Mouse (Mus musculus): ENCODE measurements around the gene Crybb3.
"Not testable (repeated sequence)": the region's sequence is repeated elsewhere in the genome, so short reads cannot be mapped to it uniquely, and the experiment has no call there.

Gene Crybb3

DNA sequence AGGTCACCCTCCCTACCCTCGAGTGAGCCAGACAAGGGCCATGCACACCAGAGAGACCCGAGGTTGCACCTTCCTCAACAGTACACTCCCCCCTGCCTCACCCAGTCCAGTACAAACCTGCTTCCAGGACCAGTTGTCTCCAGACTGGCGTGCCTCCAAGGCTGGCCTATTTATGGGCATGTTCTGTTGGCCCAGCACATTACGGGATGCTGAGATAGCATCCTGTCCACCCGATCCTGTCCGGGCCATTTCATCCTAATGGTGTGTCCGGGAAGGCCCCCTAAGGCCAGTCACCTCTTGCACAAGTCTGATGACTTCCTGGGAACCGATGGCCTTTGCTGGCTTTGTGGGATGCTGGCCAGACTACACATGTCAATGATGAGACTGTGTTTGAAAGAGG is at the start of gene Crybb3:
Crybb3 (minus strand) TSS at position 146 of the 400 bp plus-strand sequence.
- DNase-seq (ENCODE audit: low read depth), result no peak

DNA sequence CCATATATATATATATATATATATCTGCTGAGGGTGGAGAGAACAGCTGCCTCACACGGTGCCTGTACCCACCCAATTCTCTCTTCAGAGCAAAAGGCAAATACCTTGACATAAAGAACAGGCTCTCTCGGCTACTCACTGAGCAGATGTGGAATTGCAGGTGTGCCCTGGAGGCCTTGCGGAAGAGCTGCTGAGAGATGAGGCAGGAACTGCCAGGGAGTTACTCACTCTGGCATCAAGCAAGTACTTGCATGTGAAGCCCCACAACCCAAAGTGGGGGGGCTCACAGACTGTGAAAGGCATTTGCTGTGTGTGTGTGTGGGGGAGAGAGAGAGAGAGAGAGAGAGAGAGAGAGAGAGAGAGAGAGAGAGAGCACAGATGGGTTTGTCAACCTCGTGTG is 47.0 kb upstream of the Crybb3 start:
- no peak for DNase-seq (ENCODE audit: low read depth)

DNA sequence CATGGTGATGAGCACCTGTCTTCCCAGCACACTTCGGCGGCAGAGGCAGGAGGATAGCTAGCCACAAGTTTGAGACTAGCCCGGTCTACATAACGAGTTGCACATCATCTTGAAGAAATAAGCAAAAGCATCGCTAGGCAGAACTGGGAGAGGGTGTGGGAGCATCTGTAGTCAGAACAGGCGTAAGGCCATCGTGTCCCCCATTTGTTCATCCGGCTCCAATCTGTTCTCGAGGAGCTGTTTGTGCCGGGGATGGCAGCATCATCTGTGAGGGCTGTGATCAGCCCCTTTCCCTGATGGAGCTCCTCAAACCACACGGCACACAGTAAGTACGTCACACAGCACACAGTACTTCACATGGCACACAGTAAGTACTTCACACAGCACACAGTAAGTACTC is 45.1 kb upstream of the Crybb3 start:
- no peak for DNase-seq (ENCODE audit: low read depth)

DNA sequence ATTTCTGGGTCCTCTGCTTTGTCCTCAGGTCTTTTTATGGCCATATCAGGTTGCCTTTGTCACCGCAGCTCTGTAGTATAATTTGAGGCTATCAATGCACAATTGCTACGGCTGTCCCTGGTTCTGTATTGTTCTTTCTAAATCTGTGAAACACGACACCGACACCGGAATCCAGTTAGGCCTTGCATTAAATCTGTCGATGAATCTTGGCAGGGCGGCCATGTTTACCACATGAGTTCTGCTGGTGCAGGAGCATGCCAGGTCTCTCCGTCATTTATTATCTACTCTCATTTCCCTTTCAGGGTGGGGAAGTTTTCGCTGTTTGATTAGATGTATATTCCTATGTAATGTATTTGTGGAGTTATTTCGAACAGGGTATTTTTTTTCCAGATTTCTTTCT is 42.3 kb upstream of the Crybb3 start:
- DNase-seq (ENCODE audit: low read depth), result no peak

DNA sequence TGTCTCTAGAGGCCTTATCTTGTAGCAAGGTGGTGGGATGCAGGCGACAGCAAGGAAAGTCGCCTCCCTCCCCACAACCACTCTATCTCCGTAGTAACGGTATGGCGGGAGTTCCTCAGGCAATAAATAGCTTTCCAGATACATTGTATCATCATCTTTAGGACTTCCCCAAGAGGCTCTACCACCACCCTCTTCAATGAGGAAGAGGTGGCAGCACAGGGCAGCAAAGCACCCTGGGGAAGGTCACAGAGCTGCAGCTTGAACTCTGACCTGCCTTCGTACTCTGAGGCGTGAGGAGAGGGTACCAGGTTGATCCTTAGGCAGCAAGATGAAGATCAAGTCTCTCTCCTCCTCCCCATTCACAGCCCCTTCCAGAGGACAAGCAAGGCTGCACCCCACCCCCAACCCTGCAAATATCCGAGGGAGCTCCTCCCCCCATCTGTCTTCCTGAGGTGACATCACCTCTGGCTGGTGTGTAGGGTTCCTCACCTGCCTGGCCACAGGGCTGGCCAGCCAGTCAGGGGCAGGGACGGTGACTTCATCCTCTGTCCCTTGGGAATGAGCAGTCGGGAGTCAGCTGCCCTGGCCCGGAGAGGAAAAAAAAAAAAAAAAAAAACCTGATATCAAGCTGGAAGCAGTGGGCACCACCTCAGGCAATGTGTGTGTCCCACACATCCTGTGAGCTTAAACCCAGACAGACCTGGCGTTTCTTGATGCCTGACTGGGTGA is 41.1 kb upstream of the Crybb3 start:
- DNase-seq (ENCODE audit: low read depth), result no peak

DNA sequence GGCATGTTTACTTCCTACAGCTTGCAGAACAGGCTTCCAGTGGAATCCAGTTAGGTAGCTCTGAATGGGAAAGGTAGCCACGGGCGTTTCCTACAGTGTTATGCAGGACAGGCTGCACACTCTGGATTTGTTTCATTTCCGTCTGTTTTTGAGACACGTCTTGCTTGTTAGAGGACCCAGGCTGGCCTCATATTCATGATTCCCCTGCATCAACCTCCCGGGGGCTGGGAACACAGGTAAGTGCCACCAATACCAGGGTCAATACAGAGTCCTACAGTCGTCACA is 40.1 kb upstream of the Crybb3 start:
- no peak for DNase-seq (ENCODE audit: low read depth)

DNA sequence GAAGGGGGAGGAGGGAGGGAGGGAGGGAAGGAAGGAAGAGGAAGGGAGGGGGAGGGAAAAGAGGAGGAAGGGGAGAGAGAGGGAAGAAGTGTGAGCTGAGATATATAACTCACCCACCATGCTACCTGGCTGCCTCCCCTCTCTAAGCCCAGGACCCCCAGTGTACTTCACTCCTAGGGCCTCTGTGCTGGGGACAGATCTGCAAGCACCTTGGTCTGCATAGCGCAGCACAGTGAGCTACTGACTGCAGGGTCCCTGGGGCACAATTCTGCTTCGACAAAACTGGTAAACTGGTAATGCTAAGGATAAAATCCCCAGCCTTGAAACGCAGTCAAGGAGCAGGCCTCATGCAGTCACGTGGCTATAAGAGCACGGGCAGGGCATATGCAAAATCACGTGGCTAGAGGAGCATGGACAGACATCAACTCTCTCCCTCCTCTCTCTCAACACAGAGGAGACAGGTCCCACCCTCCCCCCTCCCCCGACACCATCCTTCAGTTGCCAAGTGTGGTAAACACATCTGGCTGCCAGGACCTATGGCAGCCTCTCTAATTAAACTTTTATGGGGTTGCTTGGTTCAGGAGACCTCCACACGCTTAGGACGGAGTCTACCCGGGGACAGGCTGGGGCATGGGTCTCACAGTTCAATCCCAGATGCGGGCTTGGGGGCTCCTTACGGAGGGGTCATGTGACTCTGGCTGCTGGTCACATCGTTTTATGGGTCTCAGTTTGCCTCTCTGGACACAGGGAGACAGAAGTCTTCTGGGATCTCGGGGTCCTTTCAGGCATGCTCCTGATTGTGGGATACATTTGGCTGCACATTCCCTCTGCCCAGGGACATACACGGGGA is 39.6 kb upstream of the Crybb3 start:
- no peak for DNase-seq (ENCODE audit: low read depth)

DNA sequence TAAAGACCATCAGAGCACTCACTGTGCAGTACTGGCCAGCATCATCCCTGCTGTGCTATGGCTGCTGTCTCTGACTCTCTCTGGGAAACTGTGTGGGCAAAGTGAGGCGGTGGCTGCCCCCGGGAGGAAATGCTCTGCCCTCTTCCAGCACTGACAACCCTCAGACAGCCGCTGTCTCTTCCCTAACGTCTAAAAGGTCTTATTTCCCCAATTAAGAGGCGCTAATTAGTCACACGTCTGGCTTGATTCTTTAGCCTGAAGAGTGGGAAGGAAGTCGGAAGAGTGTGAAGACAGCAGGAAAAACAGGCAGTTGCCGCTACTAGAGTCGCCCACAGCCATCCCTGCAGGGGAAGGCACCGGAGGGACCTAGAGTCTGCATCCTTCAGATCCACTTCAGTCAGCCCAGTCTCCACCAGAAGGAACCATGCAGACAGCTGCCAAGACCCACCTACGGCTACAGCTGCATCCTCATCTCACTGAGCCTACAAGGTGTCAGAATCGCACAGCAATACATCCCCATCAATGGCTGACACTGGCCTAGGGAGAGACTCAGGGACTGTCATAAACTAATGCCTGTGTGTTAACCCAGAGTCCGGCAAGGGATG is 38.6 kb upstream of the Crybb3 start:
- DNase-seq (ENCODE audit: low read depth), result no peak

DNA sequence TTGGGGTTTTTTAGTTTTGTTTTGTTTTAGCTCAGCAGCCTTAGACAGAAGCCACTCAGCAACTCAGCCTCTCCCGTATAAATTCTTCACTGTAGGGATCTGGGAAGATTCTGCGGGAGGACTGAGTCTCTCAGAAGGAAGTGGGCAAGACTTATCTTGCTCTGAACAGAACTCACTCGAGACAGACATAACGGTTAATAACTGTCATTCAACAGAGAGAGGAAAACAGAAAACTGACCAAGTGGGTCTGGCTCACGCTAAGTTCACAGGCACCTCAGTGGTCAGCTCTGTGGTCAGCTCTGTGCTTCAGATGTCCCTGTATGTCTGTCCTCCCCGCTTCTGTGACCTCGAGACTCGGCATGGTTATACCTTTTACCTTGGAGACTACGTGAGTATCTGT is 37.9 kb upstream of the Crybb3 start:
- no peak for DNase-seq (ENCODE audit: low read depth)

DNA sequence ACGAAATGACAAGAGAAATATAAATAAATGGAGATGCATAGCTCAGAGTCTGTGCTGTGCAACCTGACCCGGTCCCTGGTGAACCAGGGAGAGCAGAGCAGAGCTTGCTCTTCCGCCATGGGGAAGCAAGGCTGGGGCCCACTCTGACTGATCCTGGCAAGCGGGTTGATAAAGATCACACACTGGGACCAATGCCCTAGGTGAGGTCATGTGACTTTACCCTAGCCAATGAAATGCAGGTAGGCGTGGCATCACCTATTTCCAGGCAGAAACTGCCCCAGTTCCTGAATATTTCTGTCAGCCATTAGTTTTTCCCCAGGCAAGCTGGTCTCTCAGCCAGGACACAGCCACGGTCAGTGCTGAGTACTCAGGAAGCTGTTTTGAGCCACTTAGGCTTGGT is 37.3 kb upstream of the Crybb3 start:
- no peak for DNase-seq (ENCODE audit: low read depth)

DNA sequence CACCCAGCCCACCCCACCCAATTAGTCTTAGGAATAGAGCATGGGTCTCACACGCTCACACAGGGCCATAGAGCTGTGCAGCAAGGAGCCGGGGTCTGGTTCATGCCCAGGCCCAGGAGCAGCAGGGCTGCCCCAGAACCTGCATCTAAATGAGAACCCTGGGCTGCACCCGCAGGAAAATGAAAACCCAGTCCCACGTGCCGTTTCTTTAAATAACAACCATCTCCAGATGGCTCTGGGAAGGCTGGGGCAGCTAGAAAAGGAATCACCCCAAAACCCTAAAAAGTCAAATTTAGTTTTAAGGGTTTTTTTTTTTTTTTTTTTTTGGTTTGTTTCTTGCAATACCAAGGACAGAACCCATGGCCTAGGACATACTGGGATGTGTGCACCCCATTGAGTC is 36.0 kb upstream of the Crybb3 start:
- no peak for DNase-seq (ENCODE audit: low read depth)

DNA sequence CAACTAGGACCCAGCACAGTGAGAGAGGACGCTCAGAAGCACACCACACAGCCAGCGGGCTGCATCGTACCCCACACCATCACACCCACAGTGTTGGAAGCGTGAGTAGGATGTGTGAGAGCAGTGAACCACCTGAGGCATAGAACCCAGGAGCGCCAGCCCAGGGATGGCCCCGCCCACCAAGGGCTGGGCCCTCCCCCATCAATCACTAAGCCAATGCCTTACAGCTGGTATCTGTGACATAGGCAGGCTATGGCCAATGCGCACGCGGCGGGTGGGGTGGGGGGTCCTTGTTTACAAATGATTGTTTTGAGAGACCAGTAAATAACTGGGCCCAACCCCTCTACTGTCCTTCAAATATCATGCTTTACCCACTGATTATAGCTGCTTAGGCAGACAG is 34.5 kb upstream of the Crybb3 start:
- no peak for DNase-seq (ENCODE audit: low read depth)

DNA sequence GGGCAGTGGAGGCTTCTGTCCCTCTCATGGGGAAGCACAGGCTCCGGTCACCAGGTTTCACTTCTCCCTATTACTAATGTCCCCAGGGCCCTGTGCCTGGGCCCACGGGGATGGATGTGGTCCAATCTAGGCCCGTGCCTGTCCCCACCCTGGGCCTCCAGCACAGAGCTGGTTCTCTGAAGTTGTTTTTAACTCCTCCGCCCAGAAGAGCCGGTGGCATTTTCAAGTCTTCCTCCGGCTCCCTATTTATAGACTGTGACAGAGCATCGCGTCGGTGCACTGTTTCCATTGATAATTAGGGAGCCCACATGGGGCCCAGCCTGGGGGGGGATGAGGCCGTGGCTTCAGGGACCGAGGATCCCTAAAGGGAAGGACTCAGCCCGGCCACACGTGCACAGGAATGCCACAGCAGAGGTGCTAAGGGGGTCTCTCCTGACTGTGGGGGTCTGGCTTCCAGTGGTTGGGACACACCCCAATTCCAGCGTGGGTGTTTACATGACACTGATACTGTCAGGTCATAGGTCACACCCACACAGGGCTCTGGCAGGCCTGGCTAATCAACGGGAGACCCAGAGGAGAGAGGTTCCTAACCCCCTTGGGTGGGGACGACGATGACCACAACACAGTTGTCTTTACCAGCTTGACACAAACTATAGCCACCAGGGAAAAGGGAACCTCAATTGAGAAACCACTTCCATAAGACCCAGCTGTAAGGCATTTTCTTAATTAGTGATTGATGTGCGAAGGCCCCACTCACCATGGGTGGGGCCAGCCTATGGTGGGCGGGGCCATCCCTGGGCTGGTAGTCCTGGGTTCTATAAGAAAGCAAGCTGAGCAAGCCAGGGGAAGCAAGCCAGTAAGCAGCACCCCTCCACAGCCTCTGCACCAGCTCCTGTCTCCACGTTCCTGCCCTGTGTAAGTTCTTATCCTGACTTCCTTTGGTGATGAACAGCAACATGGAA is 33.2 kb upstream of the Crybb3 start:
- no peak for DNase-seq (ENCODE audit: low read depth)

DNA sequence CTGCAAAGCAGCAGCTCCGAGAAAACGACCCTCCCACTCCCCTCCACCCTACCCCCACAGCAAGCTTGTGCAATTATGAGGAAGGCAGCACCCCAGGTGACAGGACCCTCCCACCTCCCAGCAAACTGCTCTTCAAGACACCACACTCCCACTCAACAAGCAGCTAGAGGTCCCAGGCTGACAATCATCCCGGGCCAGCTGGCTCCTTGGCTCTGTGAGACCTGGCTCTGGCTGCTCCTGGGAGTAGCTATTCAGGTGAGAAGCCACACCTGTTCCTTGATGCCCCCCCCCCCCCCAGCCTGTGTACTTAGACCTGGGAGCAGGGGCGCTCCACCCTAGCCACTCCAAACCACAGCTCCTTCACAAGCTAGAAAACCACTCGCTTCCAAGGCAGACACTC is 31.7 kb upstream of the Crybb3 start:
- DNase-seq (ENCODE audit: low read depth), result no peak

DNA sequence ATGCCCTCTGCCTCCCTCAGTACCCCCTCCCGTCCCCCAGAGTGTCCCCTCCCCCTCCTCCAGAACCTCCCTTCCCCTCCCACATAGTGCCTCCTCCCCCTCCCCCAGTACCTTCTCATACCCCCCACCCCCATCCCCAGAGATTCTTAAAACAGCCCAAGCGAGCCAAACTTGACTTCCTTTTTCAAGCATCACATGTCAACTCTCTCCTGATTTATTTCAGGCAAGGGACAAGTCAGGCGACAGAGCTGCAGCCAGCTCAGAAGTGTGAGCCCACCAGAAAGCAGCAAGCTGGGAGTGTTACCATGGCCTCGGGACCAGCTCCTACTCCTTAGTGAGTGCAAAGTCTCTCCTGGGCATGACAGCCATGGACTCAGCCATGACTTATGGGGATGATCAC is 30.0 kb upstream of the Crybb3 start:
- no peak for DNase-seq (ENCODE audit: low read depth)

DNA sequence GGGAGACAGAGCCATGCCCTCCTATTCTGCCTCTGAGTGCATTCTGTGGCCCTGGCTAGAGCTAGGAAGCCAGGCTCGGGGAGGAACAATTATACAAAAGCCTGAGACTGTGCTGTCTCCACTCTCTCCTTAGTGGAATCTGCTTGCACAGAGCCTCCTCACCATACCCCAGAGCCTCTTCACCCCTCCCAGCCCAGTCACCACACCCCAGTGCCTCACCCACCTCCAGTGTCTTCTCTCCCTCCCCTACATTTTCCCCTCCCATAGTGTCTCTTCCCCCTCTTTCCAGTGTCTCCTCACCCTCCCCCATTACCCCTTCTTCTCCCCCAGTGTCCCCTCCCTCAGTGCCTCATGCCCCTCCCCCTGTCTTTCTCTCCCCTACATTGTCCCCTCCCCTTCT is 29.5 kb upstream of the Crybb3 start:
- DNase-seq (ENCODE audit: low read depth), result no peak

DNA sequence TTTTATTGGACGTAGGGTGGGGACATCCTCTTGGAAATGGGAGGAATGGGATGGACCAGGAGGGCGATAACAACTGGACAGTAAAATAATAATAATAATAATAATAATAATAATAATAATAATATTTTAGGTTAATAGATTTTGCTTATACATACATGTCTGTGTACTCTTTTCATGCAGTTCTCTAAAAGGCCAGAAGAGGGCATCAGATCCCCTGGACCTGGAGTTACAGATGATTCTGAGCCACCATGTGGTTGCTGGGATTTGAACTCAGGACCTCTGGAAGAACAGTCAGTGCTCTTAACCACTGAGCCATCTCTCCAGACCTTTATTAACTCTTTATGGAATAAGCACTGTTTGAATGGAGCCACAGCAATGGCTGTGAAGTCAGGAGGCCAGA is 28.3 kb upstream of the Crybb3 start:
- DNase-seq (ENCODE audit: low read depth), result not testable (repeated sequence)

DNA sequence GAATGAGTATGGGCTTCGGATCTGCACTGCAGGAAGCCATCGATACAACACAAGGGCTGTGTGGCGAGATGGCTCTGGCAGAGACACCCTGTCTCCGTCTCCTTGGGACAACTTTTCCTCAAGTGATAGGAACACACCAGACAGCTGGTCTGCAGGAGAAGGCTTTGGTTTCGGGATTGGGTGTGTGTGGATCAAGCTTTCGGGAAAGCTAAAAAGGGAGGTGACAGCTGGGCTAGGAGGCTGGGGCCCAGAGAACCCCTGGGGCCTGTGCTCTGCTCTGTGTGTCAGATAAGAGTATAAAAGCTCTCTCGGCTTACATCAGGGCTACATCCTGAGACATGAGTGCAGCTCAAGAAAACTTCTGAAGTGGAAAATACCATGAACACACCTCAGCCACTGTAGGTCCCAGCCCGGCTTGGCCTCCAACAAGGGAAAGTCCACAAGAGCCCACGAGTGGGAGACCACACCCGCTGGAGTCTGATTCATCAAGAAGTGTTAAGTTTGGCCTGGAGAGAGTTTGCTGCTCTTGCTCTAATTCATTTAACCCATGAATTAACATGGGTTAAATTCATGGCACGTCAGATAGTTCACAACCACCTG is 26.9 kb upstream of the Crybb3 start:
- no peak for DNase-seq (ENCODE audit: low read depth)

DNA sequence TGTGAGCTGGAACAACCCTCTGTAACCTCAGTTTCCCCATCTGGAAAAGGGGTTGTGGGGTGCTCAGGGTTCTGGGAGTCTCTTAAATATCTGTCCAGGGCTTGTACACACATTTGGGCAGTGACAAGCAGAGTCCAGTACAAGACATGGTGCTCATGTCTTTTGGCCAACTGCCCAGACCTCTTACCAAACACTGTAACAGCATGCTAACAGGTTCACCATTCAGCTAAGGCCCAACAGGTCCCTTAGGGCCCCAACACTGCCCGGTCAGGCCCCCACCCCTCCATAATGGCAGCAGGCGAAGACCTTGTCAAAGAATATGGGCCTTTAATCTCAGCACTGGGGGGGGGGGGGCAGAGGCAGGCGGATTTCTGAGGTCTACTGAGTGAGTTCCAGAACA is 26.3 kb upstream of the Crybb3 start:
- no peak for DNase-seq (ENCODE audit: low read depth)

DNA sequence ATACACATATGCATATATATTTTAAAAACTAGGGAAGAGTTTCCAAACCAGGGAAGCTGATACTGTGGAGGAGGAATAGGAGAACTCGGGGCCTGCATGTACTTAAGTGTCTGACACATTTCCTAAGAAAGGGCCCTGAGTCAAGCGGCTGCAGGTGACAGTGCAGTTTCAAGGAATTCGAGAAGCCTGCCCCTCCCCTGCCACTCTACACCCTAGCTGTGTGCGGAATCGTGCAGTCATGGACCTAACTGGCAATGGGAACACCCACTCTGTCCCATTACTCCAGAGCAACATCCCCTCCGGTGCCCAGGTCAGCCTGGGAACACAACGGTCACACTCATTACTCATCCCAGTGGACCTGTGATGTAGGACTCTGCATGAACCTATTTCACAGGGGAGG is 25.2 kb upstream of the Crybb3 start:
- DNase-seq (ENCODE audit: low read depth), result no peak

DNA sequence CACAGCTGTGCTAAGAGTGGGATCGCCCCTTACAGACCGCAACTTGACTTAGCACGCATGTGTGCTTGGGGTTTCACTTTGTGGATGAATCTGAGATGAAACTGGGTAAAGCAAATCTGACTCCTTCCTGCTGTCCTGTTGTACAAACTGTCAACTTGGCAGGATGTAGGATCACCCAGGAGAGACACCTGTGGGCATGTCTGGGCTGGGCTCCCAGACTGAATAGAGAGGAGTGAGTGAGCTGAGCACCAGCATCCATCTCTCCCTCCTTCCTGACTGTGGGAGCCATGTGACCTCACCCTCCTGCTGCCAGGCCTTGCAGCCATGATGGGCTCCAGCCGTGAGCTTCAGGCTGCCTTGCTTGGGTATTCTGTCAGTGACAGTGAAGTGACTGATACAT is 24.1 kb upstream of the Crybb3 start:
- no peak for DNase-seq (ENCODE audit: low read depth)

DNA sequence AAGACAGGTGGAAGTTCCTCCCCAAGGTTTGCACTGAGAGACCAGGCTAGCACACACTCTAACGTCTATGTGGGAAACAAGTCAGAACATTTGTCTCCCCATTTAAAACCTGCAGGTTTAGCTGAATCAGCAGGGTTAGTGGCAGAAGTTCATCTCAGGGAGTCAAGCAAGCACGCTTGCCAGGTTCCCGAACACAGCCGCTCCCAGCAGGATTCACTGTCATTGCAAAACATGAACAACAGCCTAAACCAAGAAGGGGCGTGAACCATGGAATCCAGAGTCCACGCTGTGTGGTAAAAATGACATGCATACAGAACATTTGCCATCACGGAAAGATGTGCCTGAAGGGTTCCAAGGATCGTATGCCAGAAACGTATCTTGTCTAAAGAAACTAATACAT is 23.7 kb upstream of the Crybb3 start:
- no peak for DNase-seq (ENCODE audit: low read depth)
